Mouse (Mus musculus) midbrain, embryonic 11.5 days (tissue): ENCODE results near the gene Iqschfp. TPM values are rescaled to one million over a fixed set of nuclear protein-coding genes. Genes with fewer than 3 reads are reported as not detected.
"Not testable (repeated sequence)": the region's sequence is repeated elsewhere in the genome, so short reads cannot be mapped to it uniquely, and the experiment has no call there.

Experiments
- ATAC-seq: fragments of 200-750 bp; cut with Nextera tagmentation; 2 replicates; pipeline ENCODE4 v1.8.0; 2017; ENCODE audit warnings: moderate TSS enrichment, moderate library complexity; ENCODE audit not compliant: low FRiP score
- DNase-seq: peaks from one replicate; pipeline ENCODE4 v3.0.0; 2015; ENCODE audit warnings: low spot score; ENCODE audit errors: missing footprints
- H3K27ac ChIP-seq: fragments of 300-500 bp; sonication (generic); 2 replicates; pipeline ENCODE4 v1.5.1; 2014; ENCODE audit warnings: low read depth, low read length
- H3K27me3 ChIP-seq: fragments of 300-500 bp; sonication (generic); 2 replicates; pipeline ENCODE4 v1.6.1; 2014; ENCODE audit warnings: mild to moderate bottlenecking, low read length, moderate library complexity, mixed read lengths; ENCODE audit not compliant: control insufficient read depth, insufficient read depth
- H3K36me3 ChIP-seq: fragments of 300-500 bp; sonication (generic); 2 replicates; pipeline ENCODE4 v1.6.1; 2014; ENCODE audit warnings: mild to moderate bottlenecking, low read length, moderate library complexity, mixed read lengths; ENCODE audit not compliant: control insufficient read depth, insufficient read depth
- H3K4me1 ChIP-seq: fragments of 300-500 bp; sonication (generic); 2 replicates; pipeline ENCODE4 v1.6.1; 2014; ENCODE audit warnings: low read length; ENCODE audit not compliant: control insufficient read depth, insufficient read depth
- H3K4me2 ChIP-seq: fragments of 300-500 bp; sonication (generic); 2 replicates; pipeline ENCODE4 v1.6.1; 2014; ENCODE audit warnings: mild to moderate bottlenecking, moderate library complexity
- H3K4me3 ChIP-seq: fragments of 300-500 bp; sonication (generic); 2 replicates; pipeline ENCODE4 v1.5.1; 2014; ENCODE audit warnings: low read depth, low read length
- H3K9ac ChIP-seq: fragments of 300-500 bp; sonication (generic); 2 replicates; pipeline ENCODE4 v1.6.1; 2014; ENCODE audit warnings: low read length
- H3K9me3 ChIP-seq: fragments of 300-500 bp; sonication (generic); 2 replicates; pipeline ENCODE4 v1.6.1; 2016; ENCODE audit warnings: low read length; ENCODE audit not compliant: control insufficient read depth
- WGBS: fragments of 180-500 bp; shearing (Covaris S2); extraction: QIAGEN DNeasy Blood & Tissue Kit; methylation state at CpG from one replicate; pipeline ENCODE4 v1.1.7; 2014; 5-methylcytosine and 5-hydroxymethylcytosine counted together
- polyA plus RNA-seq: library from polyadenylated mRNA; unstranded; fragments of >200 nt; fragmentation: Nextera tagmentation; extraction: Ambion mirVana; gene quantifications from 2 replicates; pipeline ENCODE4 v1.2.1, GENCODE M21; 2014

Iqschfp gene
- polyA plus RNA-seq, 1 experiment from 2014 or later, result 2.6 TPM

- Histone ChIP-seq H3K27me3 (no peaks in the 10 kb centered on the region), H3K27ac (no peak overlapping the region), H3K4me1 (no peaks in the 10 kb centered on the region), H3K9ac (no peak overlapping the region), H3K36me3 (no peaks in the 10 kb centered on the region), H3K4me3 (no peak overlapping the region), H3K9me3 (no peaks in the 10 kb centered on the region), H3K4me2 (no peak overlapping the region)
- DNase-seq, result no peak
- WGBS, result 82% methylated on average over 2 of the region's 2 CpGs
- ATAC-seq, result no peak
Measured at GRCm38 (mm10) chr3:68085024-68085423, 193.0 kb downstream of the Iqschfp start.

- H3K36me3 ChIP-seq, result no peaks in the 10 kb centered on the region
- no peak overlapping the region for H3K9ac ChIP-seq
- ATAC-seq (no peak), DNase-seq (no peak)
- H3K4me2 ChIP-seq, result no peak overlapping the region
- no peak overlapping the region for H3K4me3 ChIP-seq
- H3K27me3 ChIP-seq, result no peaks in the 10 kb centered on the region
- no peak overlapping the region for H3K27ac ChIP-seq
- H3K4me1 ChIP-seq, result no peaks in the 10 kb centered on the region
- WGBS, result 86% methylated on average over 4 of the region's 4 CpGs
- H3K9me3 ChIP-seq, result no peaks in the 10 kb centered on the region
Measured at GRCm38 (mm10) chr3:68092108-68092507, 200.1 kb downstream of the Iqschfp start.

DNA sequence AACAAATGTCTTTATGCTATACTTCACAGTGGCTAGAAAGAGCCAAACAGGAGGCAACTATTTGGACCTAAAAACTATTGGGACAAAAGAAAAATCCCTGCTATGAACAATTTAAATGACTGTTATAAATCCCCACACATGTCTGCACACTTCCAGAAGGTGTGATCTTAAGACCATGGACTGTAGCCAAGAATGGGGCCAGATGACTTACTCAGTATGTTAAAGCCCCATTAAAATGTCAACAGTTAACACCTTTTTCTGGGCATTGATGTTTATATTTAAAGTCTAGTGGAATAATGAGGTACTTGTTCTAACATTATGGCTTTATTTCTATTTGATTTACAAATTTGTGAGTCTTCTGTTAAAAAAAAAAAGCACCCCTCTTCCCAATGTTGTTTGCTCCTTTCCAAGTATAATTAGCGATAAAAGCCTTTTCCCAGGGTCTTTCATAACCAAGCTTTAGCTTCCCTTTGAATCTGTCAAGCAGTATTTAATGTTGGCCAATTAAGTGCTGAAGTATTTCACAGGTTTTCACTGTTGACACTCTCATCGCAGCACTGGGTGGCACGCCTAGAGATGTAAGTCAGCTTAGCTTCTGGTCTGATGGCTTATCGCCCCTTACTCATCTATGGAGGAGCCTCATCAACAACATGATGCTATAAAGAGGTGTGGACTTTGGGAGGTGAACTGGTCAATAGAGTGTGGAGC, 204.8 kb downstream of the Iqschfp start:
- 84% methylated on average over 4 of the region's 4 CpGs for WGBS
- Histone ChIP-seq H3K27ac (no peak overlapping the region), H3K4me2 (no peak overlapping the region), H3K36me3 (no peaks in the 10 kb centered on the region), H3K4me3 (no peak overlapping the region), H3K4me1 (no peaks in the 10 kb centered on the region), H3K9ac (no peak overlapping the region), H3K27me3 (no peaks in the 10 kb centered on the region), H3K9me3 (no peaks in the 10 kb centered on the region)
- DNase-seq (no peak), ATAC-seq (no peak)

DNA sequence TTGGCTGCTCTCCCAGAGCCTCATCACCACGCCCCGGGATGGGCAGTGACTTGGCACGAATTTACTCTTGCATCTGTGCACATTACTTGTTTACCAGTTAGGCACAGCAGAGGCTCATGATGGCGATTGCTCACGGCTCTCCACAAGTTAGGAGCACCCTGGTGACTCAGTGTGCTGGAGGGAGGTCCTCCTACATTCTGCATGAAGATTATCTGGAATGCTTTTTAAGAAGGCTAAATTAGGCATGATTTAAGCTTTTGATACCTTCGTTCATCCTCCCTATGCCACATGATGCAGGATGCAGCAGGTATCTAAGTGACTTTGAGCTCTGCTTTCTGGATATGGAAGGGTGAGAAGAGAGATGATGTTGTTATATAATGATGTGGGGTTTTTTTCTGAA, 207.5 kb downstream of the Iqschfp start:
- not testable (repeated sequence) for H3K9me3 ChIP-seq, H3K27me3 ChIP-seq, DNase-seq, H3K9ac ChIP-seq, H3K4me1 ChIP-seq, H3K4me2 ChIP-seq, H3K36me3 ChIP-seq, ATAC-seq, H3K27ac ChIP-seq, H3K4me3 ChIP-seq
- 93% methylated on average over 6 of the region's 6 CpGs for WGBS

DNA sequence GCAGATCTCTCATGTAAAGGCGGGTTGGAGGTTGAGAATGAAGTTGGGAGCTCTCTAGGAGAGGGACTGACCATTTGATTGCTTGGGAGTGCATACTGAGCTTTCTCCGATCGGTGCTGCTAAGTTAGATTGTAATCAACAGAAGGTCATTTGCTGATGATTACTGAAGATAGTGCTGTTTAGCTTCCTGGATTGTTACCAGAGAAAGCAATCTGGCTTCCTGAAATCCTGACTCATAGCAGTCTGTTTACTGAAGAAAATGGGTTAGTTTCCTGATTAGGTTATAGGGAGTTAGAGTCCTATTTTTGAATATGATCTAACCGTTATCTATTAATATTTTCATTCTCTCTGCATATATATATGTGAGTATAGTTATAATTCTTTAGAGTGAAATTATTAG, 209.3 kb downstream of the Iqschfp start:
- Histone ChIP-seq H3K4me2 (no peak overlapping the region), H3K27ac (no peak overlapping the region), H3K9me3 (no peaks in the 10 kb centered on the region), H3K4me1 (no peaks in the 10 kb centered on the region), H3K27me3 (no peaks in the 10 kb centered on the region), H3K4me3 (no peak overlapping the region), H3K36me3 (no peaks in the 10 kb centered on the region), H3K9ac (no peak overlapping the region)
- WGBS, result 73% methylated on average over 4 of the region's 4 CpGs
- DNase-seq (no peak), ATAC-seq (no peak)

- Histone ChIP-seq H3K4me2 (no peak overlapping the region), H3K36me3 (no peaks in the 10 kb centered on the region), H3K4me3 (no peak overlapping the region), H3K9me3 (no peaks in the 10 kb centered on the region), H3K27me3 (no peaks in the 10 kb centered on the region), H3K9ac (no peak overlapping the region), H3K27ac (no peak overlapping the region), H3K4me1 (no peaks in the 10 kb centered on the region)
- no peak for DNase-seq
- ATAC-seq, result no peak
- WGBS, result 80% methylated on average over 2 of the region's 2 CpGs
Measured at GRCm38 (mm10) chr3:68105081-68105685, 213.2 kb downstream of the Iqschfp start.

DNA sequence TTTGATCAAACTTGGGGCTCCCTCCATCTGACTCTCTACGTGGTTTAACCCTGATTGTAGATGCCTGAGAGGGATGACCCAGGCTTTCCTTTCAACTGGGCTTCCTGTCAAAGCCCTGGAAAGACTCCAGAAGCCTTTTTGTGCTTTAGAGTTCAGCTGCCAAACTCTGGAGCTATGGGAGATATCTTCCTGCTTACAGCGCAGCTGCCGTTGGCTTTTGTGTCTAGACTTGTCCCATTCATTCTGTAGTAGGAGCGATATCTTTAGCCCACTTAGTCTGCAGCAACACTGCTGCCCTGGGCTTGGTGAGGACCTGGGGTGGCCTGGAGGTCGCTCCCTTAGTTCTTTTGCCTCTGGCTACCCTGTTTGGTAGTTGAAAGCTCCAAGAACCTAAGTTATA, 229.3 kb downstream of the Iqschfp start:
- DNase-seq, result no peak
- no peak for ATAC-seq
- 85% methylated on average over 5 of the region's 5 CpGs for WGBS
- H3K4me1 ChIP-seq, result no peaks in the 10 kb centered on the region
- H3K36me3 ChIP-seq, result no peaks in the 10 kb centered on the region
- H3K27me3 ChIP-seq, result no peaks in the 10 kb centered on the region
- H3K4me2 ChIP-seq, result no peak overlapping the region
- no peaks in the 10 kb centered on the region for H3K9me3 ChIP-seq
- no peak overlapping the region for H3K27ac ChIP-seq
- H3K9ac ChIP-seq, result no peak overlapping the region
- H3K4me3 ChIP-seq, result no peak overlapping the region

- ATAC-seq (no peak), DNase-seq (no peak)
- no peak overlapping the region for H3K4me2 ChIP-seq
- no peaks in the 10 kb centered on the region for H3K9me3 ChIP-seq
- H3K36me3 ChIP-seq, result no peaks in the 10 kb centered on the region
- no peaks in the 10 kb centered on the region for H3K4me1 ChIP-seq
- H3K27ac ChIP-seq, result no peak overlapping the region
- WGBS, result 80% methylated on average over 6 of the region's 6 CpGs
- no peaks in the 10 kb centered on the region for H3K27me3 ChIP-seq
- no peak overlapping the region for H3K9ac ChIP-seq
- H3K4me3 ChIP-seq, result no peak overlapping the region
Measured at GRCm38 (mm10) chr3:68126284-68126856, 234.3 kb downstream of the Iqschfp start.

DNA sequence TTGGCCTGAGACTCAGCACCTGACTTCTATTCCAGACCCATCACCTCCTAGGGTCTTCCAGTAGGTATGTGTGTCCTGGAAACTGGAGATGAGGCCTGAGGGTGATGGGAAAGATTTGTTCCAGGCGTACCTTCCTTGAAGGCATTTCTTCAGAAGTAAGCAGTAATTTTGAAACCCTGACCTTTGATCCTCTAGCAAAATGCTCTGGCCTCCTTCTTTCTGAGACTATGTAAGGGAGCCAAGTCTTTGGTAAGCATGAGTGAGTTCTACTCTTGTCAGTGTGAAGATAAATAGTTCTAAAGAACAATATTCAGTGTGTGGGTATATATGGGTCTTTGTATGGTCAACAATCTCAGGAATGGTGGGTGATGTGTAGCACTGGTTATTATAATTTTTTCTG, 238.4 kb downstream of the Iqschfp start:
- 86% methylated on average over 1 of the region's 1 CpGs for WGBS

More for the DNA sequence above, 238.4 kb downstream of the Iqschfp start:
- Histone ChIP-seq H3K9ac (no peak overlapping the region), H3K27me3 (no peaks in the 10 kb centered on the region), H3K27ac (no peak overlapping the region), H3K9me3 (no peaks in the 10 kb centered on the region), H3K36me3 (no peaks in the 10 kb centered on the region), H3K4me1 (no peaks in the 10 kb centered on the region), H3K4me3 (no peak overlapping the region), H3K4me2 (no peak overlapping the region)
- no peak for DNase-seq
- no peak for ATAC-seq
